Comparison of ENCODE assay signal across 24 mouse cellular contexts in genomic region chr4:88739036-88739435, GRCm38 (mm10). TPM values are rescaled to one million over a fixed set of nuclear protein-coding genes. Genes with fewer than 3 reads are reported as not detected.
"Had no signal": no experiment of that assay in that cellular context is flagged by ENCODE, and none has a peak within 500 bp of the region (broad histone marks: within the 10 kb centered on the region; RNA-seq: fewer than 3 reads in every experiment).

No protein-coding gene starts in this region.

- H3K27ac ChIP-seq: kidney, embryonic 15.5 days; left cerebral cortex, adult 2 months; liver, embryonic 14.5 days; macrophage; midbrain, embryonic 12.5 days; stomach, embryonic 15.5 days had no signal

- H3K4me3 ChIP-seq: kidney, embryonic 15.5 days; left cerebral cortex, adult 2 months; midbrain, embryonic 12.5 days; stomach, embryonic 15.5 days had no signal

- H3K4me2 ChIP-seq: kidney, embryonic 15.5 days; liver, embryonic 11.5 days; lung, embryonic 14.5 days; midbrain, embryonic 12.5 days; stomach, embryonic 15.5 days had no signal

- H3K4me1 ChIP-seq: kidney, embryonic 15.5 days; midbrain, embryonic 12.5 days had no signal

- H3K9me3 ChIP-seq: kidney, embryonic 15.5 days; midbrain, embryonic 12.5 days; stomach, embryonic 15.5 days had no signal

- H3K27me3 ChIP-seq: midbrain, embryonic 12.5 days; stomach, embryonic 15.5 days had no signal

- ATAC-seq: intestine, postnatal 0 days; liver, postnatal 0 days; midbrain, embryonic 16.5 days had no signal

- H3K36me3 ChIP-seq: kidney, embryonic 15.5 days; midbrain, embryonic 12.5 days; stomach, embryonic 15.5 days had no signal

- H3K9ac ChIP-seq: kidney, embryonic 15.5 days; liver, embryonic 14.5 days; liver, postnatal 0 days; lung, embryonic 14.5 days; midbrain, embryonic 12.5 days; stomach, embryonic 15.5 days had no signal

- DNase-seq: layer of hippocampus, postnatal 36 days had no signal

RNA-seq across cellular contexts. Expression of gene Gm13271, which starts 15.6 kb away (rescaled TPM):
- total RNA-seq: layer of hippocampus, adult 8-10 months; layer of hippocampus, postnatal 10 days; layer of hippocampus, postnatal 36 days; left cerebral cortex, adult 2 months; left cerebral cortex, postnatal 10 days; left cerebral cortex, postnatal 36 days; megakaryocyte-erythroid progenitor cell, adult 5-6 weeks had no signal
- polyA plus RNA-seq: intestine, postnatal 0 days; kidney, adult 2 months; kidney, embryonic 15.5 days; limb, embryonic 11.5 days; limb, embryonic 14.5 days; liver, embryonic 11.5 days; liver, embryonic 14.5 days; liver, postnatal 0 days; lung, embryonic 14.5 days; lung, postnatal 0 days; macrophage; midbrain, embryonic 12.5 days; midbrain, embryonic 16.5 days; neural tube, embryonic 11.5 days; neural tube, embryonic 14.5 days; stomach, embryonic 15.5 days; thymus, postnatal 0 days had no signal

RNA-seq across cellular contexts. Expression of gene Gm26566, which starts 17.4 kb away (rescaled TPM):
- polyA plus RNA-seq: lung, postnatal 0 days; macrophage had no signal

RNA-seq across cellular contexts. Expression of gene Gm13283, which starts 20.9 kb away (rescaled TPM):
- total RNA-seq: layer of hippocampus, adult 8-10 months; layer of hippocampus, postnatal 10 days; layer of hippocampus, postnatal 36 days; left cerebral cortex, adult 2 months; left cerebral cortex, postnatal 10 days; left cerebral cortex, postnatal 36 days; megakaryocyte-erythroid progenitor cell, adult 5-6 weeks had no signal
- polyA plus RNA-seq: intestine, postnatal 0 days; kidney, adult 2 months; liver, embryonic 11.5 days; liver, postnatal 0 days; macrophage; midbrain, embryonic 16.5 days; neural tube, embryonic 11.5 days; neural tube, embryonic 14.5 days had no signal

RNA-seq across cellular contexts. Expression of gene Gm13290, which starts 34.6 kb away (rescaled TPM):
- total RNA-seq: layer of hippocampus, adult 8-10 months; layer of hippocampus, postnatal 10 days; layer of hippocampus, postnatal 36 days; left cerebral cortex, adult 2 months; left cerebral cortex, postnatal 10 days; left cerebral cortex, postnatal 36 days; megakaryocyte-erythroid progenitor cell, adult 5-6 weeks had no signal
- polyA plus RNA-seq: kidney, adult 2 months; limb, embryonic 11.5 days; liver, embryonic 11.5 days; liver, embryonic 14.5 days; liver, postnatal 0 days; lung, embryonic 14.5 days; lung, postnatal 0 days; macrophage; midbrain, embryonic 12.5 days; midbrain, embryonic 16.5 days; neural tube, embryonic 14.5 days had no signal
